Mouse (Mus musculus) kidney, postnatal 0 days (tissue): ENCODE measurements around the gene Mertk. TPM values are rescaled to one million over a fixed set of nuclear protein-coding genes. Genes with fewer than 3 reads are reported as not detected.
A peak's percentile ranks its signal among the peaks of the same experiment; 100 is the strongest.

Source experiments
- ATAC-seq: fragments of 200-750 bp; cut with Nextera tagmentation; replicated peaks from 2 replicates; pipeline ENCODE4 v1.8.0; 2017; ENCODE audit warnings: low read depth, moderate number of reproducible peaks, moderate TSS enrichment, moderate library complexity; ENCODE audit not compliant: low FRiP score
- DNase-seq: peaks from one replicate; pipeline ENCODE4 v3.0.0-alpha.2; 2016; ENCODE audit warnings: low spot score
- H3K27ac ChIP-seq: fragments of 300-500 bp; sonication (generic); 2 replicates; pipeline ENCODE4 v1.5.1; 2014; ENCODE audit warnings: mild to moderate bottlenecking
- H3K27me3 ChIP-seq: fragments of 300-500 bp; sonication (generic); 2 replicates; pipeline ENCODE4 v1.6.1; 2014; ENCODE audit warnings: low read length, mixed read lengths; ENCODE audit not compliant: insufficient read depth
- H3K36me3 ChIP-seq: fragments of 300-500 bp; sonication (generic); 2 replicates; pipeline ENCODE4 v1.6.1; 2014; ENCODE audit warnings: low read length, mixed read lengths; ENCODE audit not compliant: insufficient read depth
- H3K4me1 ChIP-seq: fragments of 300-500 bp; sonication (generic); replicated peaks from 2 replicates; pipeline ENCODE4 v1.6.1; 2014; ENCODE audit warnings: antibody characterized with exemption, low read length, mixed read lengths; ENCODE audit not compliant: insufficient read depth
- H3K4me2 ChIP-seq: fragments of 300-500 bp; sonication (generic); 2 replicates; pipeline ENCODE4 v1.6.1; 2014; ENCODE audit warnings: mild to moderate bottlenecking, low read length, moderate library complexity, mixed read lengths
- H3K4me3 ChIP-seq: fragments of 300-500 bp; sonication (generic); replicated peaks from 2 replicates; pipeline ENCODE4 v1.5.1; 2014; ENCODE audit warnings: low read depth, low read length
- H3K9ac ChIP-seq: fragments of 300-500 bp; sonication (generic); 2 replicates; pipeline ENCODE4 v1.6.1; 2014; ENCODE audit warnings: low read depth, low read length
- H3K9me3 ChIP-seq: fragments of 300-500 bp; sonication (generic); replicated peaks from 2 replicates; pipeline ENCODE4 v1.6.1; 2016; ENCODE audit warnings: low read length, inconsistent platforms, mixed read lengths
- CTCF ChIP-seq: IDR thresholded peaks from 2 replicates; pipeline ENCODE4 v1.5.1; 2016; ENCODE audit warnings: antibody characterized with exemption, low read depth, mild to moderate bottlenecking, moderate library complexity
- WGBS: fragments of 180-500 bp; shearing (Covaris S2); extraction: QIAGEN DNeasy Blood & Tissue Kit; methylation state at CpG from one replicate; pipeline ENCODE4 v1.1.7; 2014; 5-methylcytosine and 5-hydroxymethylcytosine counted together
- polyA plus RNA-seq: library from polyadenylated mRNA; unstranded; fragments of >200 nt; fragmentation: Nextera tagmentation; extraction: Ambion mirVana; gene quantifications from 2 replicates; pipeline ENCODE4 v1.2.1, GENCODE M21; 2015

Gene Mertk
- polyA plus RNA-seq, 1 experiment from 2014 or later = 8.9 TPM

DNA sequence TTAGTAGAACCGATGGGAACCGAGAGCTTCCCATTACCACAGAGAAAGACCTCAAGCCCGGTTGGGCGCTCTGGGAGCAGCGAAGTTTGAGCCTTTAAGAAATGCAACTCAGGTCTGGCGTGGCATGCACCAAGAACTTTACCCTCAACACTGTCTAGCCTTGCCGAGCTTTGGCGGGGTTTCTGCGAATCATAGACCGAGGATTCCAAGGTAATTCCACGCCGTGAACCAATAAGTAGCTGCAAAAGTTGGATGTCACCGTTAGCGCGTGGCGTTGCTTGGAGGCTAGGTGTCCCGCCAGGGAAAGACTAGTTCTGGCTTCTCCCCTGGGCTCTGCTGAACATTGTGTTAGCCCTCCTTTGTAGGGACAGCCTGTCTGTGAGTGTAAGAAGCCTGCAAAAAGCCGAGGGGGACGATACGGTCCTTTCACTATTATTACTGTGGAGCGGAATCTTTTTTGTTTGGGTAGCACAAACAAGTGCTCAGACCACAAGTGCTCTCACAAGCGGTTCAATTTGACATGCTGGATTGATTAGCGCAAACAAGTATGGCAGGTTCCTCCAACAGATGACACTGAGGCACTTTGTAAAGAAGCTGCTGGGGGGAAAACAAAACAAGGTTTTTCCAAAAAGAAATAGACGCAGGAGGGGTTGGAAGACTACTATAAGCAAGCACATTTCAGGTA lies 587 bp downstream of the Mertk start:
- Histone ChIP-seq H3K9ac (peak overlapping the region; percentile 76), H3K27me3 (no peaks in the 10 kb centered on the region), H3K4me3 (peak overlapping the region; percentile 75), H3K9me3 (no peaks in the 10 kb centered on the region), H3K4me1 (no peaks in the 10 kb centered on the region), H3K27ac (peak overlapping the region; percentile 94), H3K4me2 (peak overlapping the region; percentile 75), H3K36me3 (no peaks in the 10 kb centered on the region)
- no peak for TF ChIP-seq CTCF
- ATAC-seq (peak; percentile 31), DNase-seq (peak; percentile 75)
- under 1% methylated on average over 24 of the region's 24 CpGs for WGBS

DNA sequence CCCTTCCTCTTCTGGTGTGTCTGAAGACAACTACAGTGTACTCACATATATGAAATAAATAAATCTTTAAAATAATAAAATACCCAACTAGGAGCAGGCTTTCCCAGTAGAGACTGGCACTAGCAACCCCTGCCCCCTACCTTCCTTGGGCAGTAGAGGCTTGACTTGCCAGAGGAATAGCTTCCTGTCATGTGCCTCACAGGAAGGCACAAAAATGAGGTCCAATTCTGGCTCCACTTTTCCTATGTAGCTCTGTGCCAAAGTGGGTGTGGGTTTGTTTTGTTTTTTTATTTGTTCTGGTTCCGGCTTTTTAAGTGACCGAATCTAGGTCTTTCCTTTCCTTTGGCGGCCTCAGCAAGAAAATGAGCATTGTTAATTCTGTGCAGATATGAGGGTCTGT lies 5.7 kb downstream of the Mertk start:
- no peaks in the 10 kb centered on the region for H3K9me3 ChIP-seq
- H3K4me2 ChIP-seq = no peak overlapping the region
- no peak overlapping the region for H3K4me3 ChIP-seq
- no peak overlapping the region for H3K27ac ChIP-seq
- DNase-seq = peak; percentile 37
- 77% methylated on average over 3 of the region's 3 CpGs for WGBS
- TF ChIP-seq CTCF = no peak
- peaks cover 5% of the 10 kb centered on the region; the same call in 1 of the 2 replicates for H3K4me1 ChIP-seq
- H3K9ac ChIP-seq = no peak overlapping the region
- H3K27me3 ChIP-seq = no peaks in the 10 kb centered on the region
- ATAC-seq = no peak
- no peaks in the 10 kb centered on the region for H3K36me3 ChIP-seq

DNA sequence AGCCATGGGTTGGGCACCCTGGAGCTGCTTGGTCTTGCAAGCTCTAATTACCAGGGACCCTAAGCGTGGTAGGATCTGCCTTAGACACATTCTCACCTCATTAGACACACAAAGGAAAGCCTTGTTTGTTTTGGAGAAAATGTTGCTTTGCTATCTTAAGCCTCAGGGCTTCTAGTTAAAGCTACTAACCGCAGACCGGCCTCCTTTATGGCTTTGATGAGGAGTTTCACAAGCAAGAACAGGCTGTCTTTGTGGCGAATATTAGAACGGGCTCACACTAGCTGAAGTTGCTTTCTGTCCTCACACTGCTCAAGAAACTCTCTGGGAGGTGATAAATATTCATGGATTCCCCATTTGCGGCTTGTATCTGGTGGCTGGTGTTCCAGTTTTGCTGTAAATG lies 10.5 kb downstream of the Mertk start:
- H3K9me3 ChIP-seq = no peaks in the 10 kb centered on the region
- H3K4me3 ChIP-seq = no peak overlapping the region
- 34% methylated on average over 6 of the region's 6 CpGs for WGBS
- DNase-seq = peak; percentile 46
- no peaks in the 10 kb centered on the region for H3K27me3 ChIP-seq
- peaks cover 23% of the 10 kb centered on the region for H3K4me1 ChIP-seq
- no peak overlapping the region for H3K4me2 ChIP-seq
- ATAC-seq = no peak
- H3K9ac ChIP-seq = no peak overlapping the region
- no peak for TF ChIP-seq CTCF
- peak overlapping the region; percentile 51 for H3K27ac ChIP-seq
- no peaks in the 10 kb centered on the region for H3K36me3 ChIP-seq

DNA sequence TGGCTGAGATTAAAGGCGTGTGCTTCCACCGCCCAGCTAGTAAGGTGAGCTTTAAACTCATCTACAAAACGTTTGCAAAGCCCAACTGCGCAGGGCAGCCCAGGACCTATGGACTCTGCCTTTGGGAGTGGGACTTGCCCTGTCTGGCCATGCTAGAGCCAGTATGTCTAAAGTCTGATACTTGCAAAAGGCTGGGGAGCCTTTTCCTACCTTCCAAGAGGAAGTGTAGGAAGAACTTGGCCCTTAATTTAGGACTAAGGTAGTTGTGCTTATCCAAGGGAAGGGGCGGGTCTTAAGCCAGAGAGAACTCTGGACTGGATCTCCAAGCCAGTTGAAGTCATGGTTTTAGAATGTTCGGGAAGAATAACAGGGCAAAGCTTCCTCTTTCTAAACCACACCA lies 11.9 kb downstream of the Mertk start:
- H3K27ac ChIP-seq = peak overlapping the region; percentile 51
- no peaks in the 10 kb centered on the region for H3K9me3 ChIP-seq
- 48% methylated on average over 6 of the region's 6 CpGs for WGBS

DNA sequence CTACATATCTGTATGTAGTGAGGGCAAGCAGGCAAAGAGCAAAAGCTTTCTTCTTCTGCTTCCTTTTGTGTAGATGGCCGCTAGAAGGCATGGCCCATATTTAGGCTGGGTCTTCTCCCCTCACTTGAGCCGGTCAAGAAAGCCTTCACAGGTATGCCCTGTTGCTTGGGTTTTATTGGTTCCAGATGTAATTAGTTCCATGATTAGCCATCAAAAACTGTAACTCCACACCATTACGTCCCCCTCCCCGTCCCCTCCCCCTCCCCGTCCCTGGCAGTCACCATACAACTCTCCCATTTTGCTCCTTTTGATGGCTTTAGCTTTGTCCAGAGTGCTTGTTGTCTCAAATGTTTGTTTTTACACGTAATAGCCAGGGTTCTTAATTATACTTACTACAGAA lies 14.2 kb downstream of the Mertk start:
- H3K9ac ChIP-seq = no peak overlapping the region
- DNase-seq (no peak), ATAC-seq (no peak)
- H3K36me3 ChIP-seq = no peaks in the 10 kb centered on the region
- peak overlapping the region; percentile 89 for H3K27ac ChIP-seq
- peaks cover 41% of the 10 kb centered on the region for H3K4me1 ChIP-seq
- H3K9me3 ChIP-seq = no peaks in the 10 kb centered on the region
- TF ChIP-seq CTCF = no peak
- no peaks in the 10 kb centered on the region for H3K27me3 ChIP-seq
- no peak overlapping the region for H3K4me3 ChIP-seq
- 43% methylated on average over 6 of the region's 6 CpGs for WGBS
- H3K4me2 ChIP-seq = no peak overlapping the region

More for the DNA sequence above, 11.9 kb downstream of the Mertk start:
- ATAC-seq (peak; percentile 53), DNase-seq (no peak)
- Histone ChIP-seq H3K4me2 (no peak overlapping the region), H3K4me1 (peaks cover 35% of the 10 kb centered on the region), H3K27me3 (no peaks in the 10 kb centered on the region), H3K9ac (no peak overlapping the region), H3K36me3 (no peaks in the 10 kb centered on the region), H3K4me3 (no peak overlapping the region)
- no peak for TF ChIP-seq CTCF

- WGBS = 19% methylated on average over 5 of the region's 5 CpGs
- Histone ChIP-seq H3K36me3 (no peaks in the 10 kb centered on the region), H3K9ac (0 out of 2 replicates have a peak overlapping the region, but pooled peaks have one; percentile 31), H3K9me3 (no peaks in the 10 kb centered on the region), H3K27me3 (no peaks in the 10 kb centered on the region), H3K4me1 (peaks cover 41% of the 10 kb centered on the region), H3K4me3 (no peak overlapping the region), H3K27ac (peak overlapping the region; percentile 89), H3K4me2 (no peak overlapping the region)
- TF ChIP-seq CTCF = no peak
- ATAC-seq (no peak), DNase-seq (peak; percentile 90)
Observed at GRCm38 (mm10) chr2:128713548-128714003, 14.8 kb downstream of the Mertk start.
